Mouse (Mus musculus): ENCODE measurements around the gene Gemin4. TPM values are rescaled to one million over a fixed set of nuclear protein-coding genes. Genes with fewer than 3 reads are reported as not detected.

Gemin4 gene
- polyA plus RNA-seq (2014; fragmentation: Nextera tagmentation; extraction: Ambion mirVana): 29.1 and 31.8 TPM in 2 replicates

DNA sequence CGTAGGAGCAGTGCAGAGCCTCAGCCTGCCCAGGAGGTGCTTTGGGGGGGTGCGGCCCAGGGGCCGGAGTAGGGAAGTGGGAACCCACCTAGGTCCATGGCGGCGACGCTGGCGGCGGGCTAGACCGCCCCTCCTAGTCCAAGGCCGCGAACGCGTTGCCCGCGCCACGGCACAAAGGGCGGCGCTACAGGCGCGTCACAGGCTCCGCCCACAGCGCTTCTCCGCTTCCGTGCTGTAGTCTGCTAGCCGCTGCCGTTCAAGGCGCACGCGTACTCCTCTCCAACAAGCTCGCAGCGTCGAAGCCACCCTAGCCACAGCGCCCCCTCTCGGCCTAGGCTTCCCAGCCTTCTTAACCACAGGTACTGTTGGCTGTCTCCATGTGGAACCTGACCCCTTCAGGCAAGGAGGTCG, at the start of gene Gemin4, which contains the start of gene Dbil5:
TSS of gene Gemin4 (minus strand) at position 275 of the 411 bp plus-strand sequence.
TSS of gene Dbil5 (plus strand) at position 219 of the 411 bp plus-strand sequence.
- WGBS: 0% methylated on average over 35 of the region's 35 CpGs
- no peaks in the 10 kb centered on the region for H3K9me3 ChIP-seq (ENCODE audit: control insufficient read depth, low read depth, low read length)
- 0 out of 2 replicates have a peak, but pooled peaks cover 4% of the 10 kb centered on the region for H3K4me1 ChIP-seq (ENCODE audit: control insufficient read depth, insufficient read depth, low read length)
- H3K36me3 ChIP-seq (ENCODE audit: control insufficient read depth, insufficient read depth, low read length): peaks cover 29% of the 10 kb centered on the region
- peak within 1 kb of the TSS; percentile 90 for H3K9ac ChIP-seq (replicated peaks; ENCODE audit: low read depth, low read length)
- peak within 1 kb of the TSS; percentile 97 for H3K27ac ChIP-seq (ENCODE audit: low read length)
- peak; percentile 97 for ATAC-seq (ENCODE audit: insufficient number of reproducible peaks, insufficient read depth, low FRiP score, low read depth)
- H3K27me3 ChIP-seq (ENCODE audit: control insufficient read depth, insufficient read depth, low read length): no peaks in the 10 kb centered on the region
- H3K4me3 ChIP-seq (ENCODE audit: low read depth, low read length): peak within 1 kb of the TSS; percentile 81
- peak within 1 kb of the TSS; percentile 71 for H3K4me2 ChIP-seq (replicated peaks; ENCODE audit: low read depth, low read length)

DNA sequence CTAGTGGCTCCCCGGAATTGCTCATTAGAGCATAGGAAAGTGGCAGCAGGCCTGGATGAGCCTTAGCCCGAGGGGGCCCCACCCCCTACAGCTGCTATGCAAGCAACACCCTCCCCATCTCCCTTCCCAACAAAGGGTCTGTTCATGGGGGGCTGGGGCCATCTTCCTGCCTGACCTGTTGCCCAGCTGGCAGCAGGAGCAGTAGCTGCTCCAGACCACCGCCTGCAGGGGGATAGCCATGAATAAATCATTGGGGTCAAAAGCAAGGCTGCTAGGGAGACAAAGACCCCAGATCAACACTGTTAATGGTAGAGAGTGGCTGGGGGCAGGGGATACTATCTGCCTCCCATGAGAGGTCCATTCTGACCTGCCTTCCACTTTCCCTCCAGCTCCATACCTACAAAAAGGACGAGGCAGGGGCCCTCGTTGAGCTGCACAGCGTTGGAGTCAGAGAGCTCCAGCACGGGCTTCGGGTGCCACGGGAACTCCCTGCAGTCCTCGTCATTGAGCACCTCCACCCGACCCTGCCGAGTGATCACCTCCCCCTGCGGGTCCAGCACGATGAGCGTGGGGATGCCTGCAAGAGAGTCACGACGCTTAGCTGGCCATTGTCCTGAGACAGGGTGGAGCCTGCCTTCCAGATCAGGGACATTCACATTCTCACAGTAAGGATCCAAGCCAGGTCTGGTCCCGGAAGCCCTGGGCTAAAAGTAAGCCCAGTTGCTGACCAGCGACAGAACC, 45.3 kb upstream of the Gemin4 start:
- Histone ChIP-seq H3K9me3 (ENCODE audit: control insufficient read depth, low read depth, low read length) (no peaks in the 10 kb centered on the region), H3K27me3 (ENCODE audit: control insufficient read depth, insufficient read depth, low read length) (no peaks in the 10 kb centered on the region), H3K36me3 (ENCODE audit: control insufficient read depth, insufficient read depth, low read length) (peaks cover 19% of the 10 kb centered on the region), H3K4me2 (replicated peaks; ENCODE audit: low read depth, low read length) (no peak overlapping the region), H3K27ac (ENCODE audit: low read length) (no peak overlapping the region), H3K9ac (replicated peaks; ENCODE audit: low read depth, low read length) (no peak overlapping the region), H3K4me1 (ENCODE audit: control insufficient read depth, insufficient read depth, low read length) (0 out of 2 replicates have a peak, but pooled peaks cover 2% of the 10 kb centered on the region), H3K4me3 (ENCODE audit: low read depth, low read length) (no peak overlapping the region)
- 21% methylated on average over 19 of the region's 19 CpGs for WGBS
- no peak; the same call in 1 of the 2 replicates for ATAC-seq (ENCODE audit: insufficient number of reproducible peaks, insufficient read depth, low FRiP score, low read depth)

DNA sequence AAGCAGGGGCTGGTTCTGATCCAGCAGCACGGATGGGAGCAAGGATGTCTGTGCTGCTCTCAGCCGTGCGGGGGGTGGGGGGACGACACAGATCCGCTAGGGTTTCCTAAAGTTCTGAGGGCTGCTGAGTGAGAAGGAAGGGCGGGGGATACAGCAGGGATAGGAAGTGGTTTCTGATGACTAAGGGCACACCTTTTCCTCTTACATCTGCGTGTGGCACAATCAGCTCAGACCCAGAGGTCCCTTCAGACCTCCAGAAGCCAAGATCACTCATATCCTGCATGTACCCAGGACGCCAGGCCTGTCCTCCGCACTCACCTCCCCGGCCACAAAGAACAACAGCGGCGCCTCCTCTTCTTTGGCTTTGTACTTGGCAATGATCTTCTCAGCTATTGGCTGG, 43.8 kb upstream of the Gemin4 start:
- 80% methylated on average over 12 of the region's 12 CpGs for WGBS
- no peak overlapping the region for H3K27ac ChIP-seq (ENCODE audit: low read length)
- no peak for ATAC-seq (ENCODE audit: insufficient number of reproducible peaks, insufficient read depth, low FRiP score, low read depth)
- H3K4me3 ChIP-seq (ENCODE audit: low read depth, low read length): no peak overlapping the region
- H3K4me1 ChIP-seq (ENCODE audit: control insufficient read depth, insufficient read depth, low read length): 0 out of 2 replicates have a peak, but pooled peaks cover 2% of the 10 kb centered on the region
- peaks cover 19% of the 10 kb centered on the region for H3K36me3 ChIP-seq (ENCODE audit: control insufficient read depth, insufficient read depth, low read length)
- no peak overlapping the region; the same call in 1 of the 2 replicates for H3K9ac ChIP-seq (replicated peaks; ENCODE audit: low read depth, low read length)
- no peak overlapping the region for H3K4me2 ChIP-seq (replicated peaks; ENCODE audit: low read depth, low read length)
- H3K9me3 ChIP-seq (ENCODE audit: control insufficient read depth, low read depth, low read length): no peaks in the 10 kb centered on the region
- H3K27me3 ChIP-seq (ENCODE audit: control insufficient read depth, insufficient read depth, low read length): no peaks in the 10 kb centered on the region

DNA sequence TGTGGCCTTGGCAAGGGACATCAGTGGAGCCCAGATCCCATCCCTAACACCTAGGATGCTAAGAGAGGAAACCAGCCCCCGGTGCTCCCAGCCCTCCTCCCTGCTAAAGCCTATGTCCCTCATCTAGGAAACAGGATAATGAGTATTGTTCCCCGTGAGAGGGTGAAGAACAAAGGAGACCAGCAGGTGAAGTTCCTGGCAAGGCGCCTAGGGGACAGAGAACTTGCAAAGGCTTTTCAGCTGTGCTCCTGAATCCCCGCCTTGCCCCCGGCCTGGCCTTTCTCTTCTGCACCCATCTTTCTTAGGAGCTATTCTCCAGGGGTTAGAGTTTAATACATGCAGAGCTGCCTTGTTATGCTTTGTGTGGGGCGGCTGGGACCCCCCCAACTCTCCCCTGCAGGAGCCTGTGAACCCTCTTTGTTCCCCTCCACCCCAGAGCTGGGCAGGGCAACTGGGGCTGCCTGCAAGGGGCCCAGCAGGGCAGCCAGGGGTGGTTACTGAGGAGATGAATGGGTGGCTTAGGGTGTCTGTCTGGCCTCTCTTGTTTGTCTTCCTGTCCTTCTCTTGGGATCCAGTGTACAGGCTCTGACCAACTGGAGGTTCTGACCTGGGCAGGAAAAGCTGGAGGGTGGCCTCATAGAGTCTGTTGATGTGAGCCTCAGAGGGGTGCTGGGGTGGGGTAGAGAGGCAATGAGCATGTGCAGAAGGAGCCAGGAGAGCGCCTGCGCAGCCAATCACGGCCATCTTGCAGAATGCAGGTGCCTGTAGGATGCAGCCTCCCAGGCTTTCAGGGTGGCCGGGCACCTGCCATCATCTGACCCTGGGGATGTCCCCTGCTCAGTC, 43.0 kb upstream of the Gemin4 start:
- Histone ChIP-seq H3K9ac (replicated peaks; ENCODE audit: low read depth, low read length) (no peak overlapping the region), H3K4me2 (replicated peaks; ENCODE audit: low read depth, low read length) (no peak overlapping the region), H3K9me3 (ENCODE audit: control insufficient read depth, low read depth, low read length) (no peaks in the 10 kb centered on the region), H3K27me3 (ENCODE audit: control insufficient read depth, insufficient read depth, low read length) (no peaks in the 10 kb centered on the region), H3K4me3 (ENCODE audit: low read depth, low read length) (no peak overlapping the region), H3K36me3 (ENCODE audit: control insufficient read depth, insufficient read depth, low read length) (peaks cover 19% of the 10 kb centered on the region), H3K4me1 (ENCODE audit: control insufficient read depth, insufficient read depth, low read length) (0 out of 2 replicates have a peak, but pooled peaks cover 2% of the 10 kb centered on the region), H3K27ac (ENCODE audit: low read length) (no peak overlapping the region)
- no peak; the same call in 1 of the 2 replicates for ATAC-seq (ENCODE audit: insufficient number of reproducible peaks, insufficient read depth, low FRiP score, low read depth)
- WGBS: 67% methylated on average over 10 of the region's 10 CpGs

DNA sequence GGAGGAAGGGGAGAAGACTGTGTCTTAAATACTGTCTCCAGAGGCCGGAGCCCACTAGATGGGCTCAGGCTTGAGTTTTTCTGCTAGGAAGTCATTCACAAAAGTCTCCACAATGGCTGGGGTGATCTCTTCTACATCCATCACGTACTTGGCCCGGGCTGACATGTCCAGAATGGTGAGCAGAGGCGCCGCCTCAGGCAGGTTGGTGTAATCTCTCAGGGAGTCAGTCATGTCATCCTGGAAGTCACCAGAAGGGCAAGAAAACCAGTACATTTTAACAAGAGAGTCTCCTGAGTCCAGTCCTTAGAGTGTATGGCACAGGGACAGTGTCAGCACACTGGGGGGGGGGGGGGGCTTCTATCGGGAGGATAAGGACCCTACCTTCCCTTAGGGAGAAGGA, 41.0 kb upstream of the Gemin4 start:
- H3K4me3 ChIP-seq (ENCODE audit: low read depth, low read length): no peak overlapping the region
- WGBS: 72% methylated on average over 6 of the region's 6 CpGs
- H3K9ac ChIP-seq (replicated peaks; ENCODE audit: low read depth, low read length): no peak overlapping the region
- no peaks in the 10 kb centered on the region for H3K27me3 ChIP-seq (ENCODE audit: control insufficient read depth, insufficient read depth, low read length)
- peaks cover 18% of the 10 kb centered on the region for H3K36me3 ChIP-seq (ENCODE audit: control insufficient read depth, insufficient read depth, low read length)
- no peak overlapping the region for H3K4me2 ChIP-seq (replicated peaks; ENCODE audit: low read depth, low read length)
- 0 out of 2 replicates have a peak, but pooled peaks cover 2% of the 10 kb centered on the region for H3K4me1 ChIP-seq (ENCODE audit: control insufficient read depth, insufficient read depth, low read length)
- no peak overlapping the region for H3K27ac ChIP-seq (ENCODE audit: low read length)
- no peaks in the 10 kb centered on the region for H3K9me3 ChIP-seq (ENCODE audit: control insufficient read depth, low read depth, low read length)
- ATAC-seq (ENCODE audit: insufficient number of reproducible peaks, insufficient read depth, low FRiP score, low read depth): no peak

DNA sequence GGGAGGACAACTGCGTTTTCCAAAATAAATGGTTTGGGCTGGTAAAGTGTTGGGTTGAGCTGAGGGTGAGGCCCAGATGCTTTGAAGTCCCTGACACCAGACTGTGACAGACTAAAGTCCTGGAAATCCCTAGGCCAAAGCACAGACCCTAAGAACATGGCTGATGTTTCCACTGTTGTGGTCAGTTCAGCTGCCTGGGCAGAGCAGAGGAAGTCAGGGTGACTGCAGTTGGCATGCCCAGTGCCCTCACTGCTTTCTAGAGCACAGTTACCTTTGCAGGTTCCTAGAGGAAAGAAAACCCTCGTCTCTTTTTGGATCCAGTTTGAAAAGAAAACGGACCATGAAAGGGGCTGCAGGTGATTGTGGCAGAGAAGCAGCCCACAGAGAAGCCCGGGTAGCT, 39.9 kb upstream of the Gemin4 start:
- H3K4me2 ChIP-seq (replicated peaks; ENCODE audit: low read depth, low read length): no peak overlapping the region
- H3K27ac ChIP-seq (ENCODE audit: low read length): no peak overlapping the region
- ATAC-seq (ENCODE audit: insufficient number of reproducible peaks, insufficient read depth, low FRiP score, low read depth): no peak
- H3K36me3 ChIP-seq (ENCODE audit: control insufficient read depth, insufficient read depth, low read length): peaks cover 16% of the 10 kb centered on the region
- no peaks in the 10 kb centered on the region for H3K27me3 ChIP-seq (ENCODE audit: control insufficient read depth, insufficient read depth, low read length)
- H3K4me3 ChIP-seq (ENCODE audit: low read depth, low read length): no peak overlapping the region
- H3K9me3 ChIP-seq (ENCODE audit: control insufficient read depth, low read depth, low read length): no peaks in the 10 kb centered on the region
- WGBS: 65% methylated on average over 4 of the region's 4 CpGs
- no peaks in the 10 kb centered on the region for H3K4me1 ChIP-seq (ENCODE audit: control insufficient read depth, insufficient read depth, low read length)
- H3K9ac ChIP-seq (replicated peaks; ENCODE audit: low read depth, low read length): no peak overlapping the region

DNA sequence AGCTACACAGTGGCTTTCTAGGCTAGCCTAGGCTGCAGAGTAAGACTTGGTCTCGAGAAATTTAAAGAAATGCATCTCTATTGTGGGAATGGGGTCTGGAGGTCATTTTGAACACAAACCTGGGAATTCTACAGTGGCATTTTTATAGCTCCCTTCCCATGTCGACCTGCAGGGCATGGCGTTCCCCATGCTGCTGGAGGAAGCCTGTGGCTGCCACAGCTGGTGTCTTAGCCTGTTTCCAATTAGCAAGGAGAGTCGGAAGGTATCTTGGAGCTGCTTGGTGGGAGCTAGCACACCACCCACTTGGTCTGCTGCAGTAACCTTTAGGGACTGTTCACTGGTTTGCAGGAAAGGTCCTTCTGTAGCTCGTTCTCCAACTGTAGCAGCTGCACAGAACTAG, 38.7 kb upstream of the Gemin4 start:
- peaks cover 13% of the 10 kb centered on the region for H3K36me3 ChIP-seq (ENCODE audit: control insufficient read depth, insufficient read depth, low read length)
- no peak overlapping the region for H3K4me2 ChIP-seq (replicated peaks; ENCODE audit: low read depth, low read length)
- H3K27me3 ChIP-seq (ENCODE audit: control insufficient read depth, insufficient read depth, low read length): no peaks in the 10 kb centered on the region
- H3K9ac ChIP-seq (replicated peaks; ENCODE audit: low read depth, low read length): no peak overlapping the region
- H3K4me1 ChIP-seq (ENCODE audit: control insufficient read depth, insufficient read depth, low read length): no peaks in the 10 kb centered on the region
- H3K9me3 ChIP-seq (ENCODE audit: control insufficient read depth, low read depth, low read length): no peaks in the 10 kb centered on the region
- ATAC-seq (ENCODE audit: insufficient number of reproducible peaks, insufficient read depth, low FRiP score, low read depth): no peak
- no peak overlapping the region for H3K27ac ChIP-seq (ENCODE audit: low read length)
- 31% methylated on average over 5 of the region's 5 CpGs for WGBS
- no peak overlapping the region for H3K4me3 ChIP-seq (ENCODE audit: low read depth, low read length)

DNA sequence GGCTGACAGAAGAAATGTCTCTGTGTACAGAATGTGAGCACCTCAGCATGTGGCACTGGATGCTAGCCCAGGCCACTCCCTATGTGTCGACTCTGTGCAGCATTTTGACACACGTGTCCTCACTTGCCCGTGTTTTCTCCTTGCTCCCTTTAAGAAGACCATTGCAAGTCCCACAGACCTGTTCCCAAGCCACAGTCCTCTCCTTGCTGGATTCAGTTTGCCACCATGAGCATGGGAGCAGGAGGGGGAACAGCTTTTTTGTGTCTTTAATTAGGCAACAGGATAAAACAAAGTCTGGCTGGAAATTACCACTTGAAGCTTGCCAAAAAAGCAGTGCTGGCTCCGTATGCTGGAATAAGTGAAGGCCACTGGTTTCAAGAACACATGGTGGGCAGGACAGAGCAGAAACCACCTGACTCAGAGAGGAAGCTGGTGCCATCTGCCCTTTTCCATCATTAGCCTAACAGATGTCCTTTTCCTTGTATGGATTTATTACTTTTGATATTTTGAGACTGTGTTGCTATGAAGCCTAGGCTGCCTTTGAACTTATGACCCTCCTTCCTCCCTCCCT, 38.1 kb upstream of the Gemin4 start:
- H3K27ac ChIP-seq (ENCODE audit: low read length): 0 out of 2 replicates have a peak overlapping the region, but pooled peaks have one; percentile 10
- ATAC-seq (ENCODE audit: insufficient number of reproducible peaks, insufficient read depth, low FRiP score, low read depth): no peak
- no peak overlapping the region for H3K4me3 ChIP-seq (ENCODE audit: low read depth, low read length)
- no peak overlapping the region for H3K4me2 ChIP-seq (replicated peaks; ENCODE audit: low read depth, low read length)
- no peaks in the 10 kb centered on the region for H3K27me3 ChIP-seq (ENCODE audit: control insufficient read depth, insufficient read depth, low read length)
- 68% methylated on average over 4 of the region's 4 CpGs for WGBS
- peaks cover 10% of the 10 kb centered on the region for H3K36me3 ChIP-seq (ENCODE audit: control insufficient read depth, insufficient read depth, low read length)
- no peaks in the 10 kb centered on the region for H3K9me3 ChIP-seq (ENCODE audit: control insufficient read depth, low read depth, low read length)
- H3K4me1 ChIP-seq (ENCODE audit: control insufficient read depth, insufficient read depth, low read length): no peaks in the 10 kb centered on the region
- H3K9ac ChIP-seq (replicated peaks; ENCODE audit: low read depth, low read length): no peak overlapping the region
